Mouse (Mus musculus) forebrain, embryonic 13.5 days (tissue): ENCODE data around the gene Tubgcp6. TPM values are rescaled to one million over a fixed set of nuclear protein-coding genes. Genes with fewer than 3 reads are reported as not detected.

Source experiments
- ATAC-seq: fragments of 200-750 bp; cut with Nextera tagmentation; 2 replicates; pipeline ENCODE4 v1.8.0; 2017
- H3K27ac ChIP-seq: fragments of 300-500 bp; sonication (generic); 2 replicates; pipeline ENCODE4 v1.5.1; 2015; ENCODE audit warnings: inconsistent platforms, mild to moderate bottlenecking, moderate library complexity
- H3K27me3 ChIP-seq: fragments of 300-500 bp; sonication (generic); 2 replicates; pipeline ENCODE4 v1.6.1; 2015; ENCODE audit warnings: mild to moderate bottlenecking, inconsistent platforms
- H3K36me3 ChIP-seq: fragments of 300-500 bp; sonication (generic); 2 replicates; pipeline ENCODE4 v1.6.1; 2015; ENCODE audit warnings: mild to moderate bottlenecking, inconsistent platforms; ENCODE audit not compliant: poor library complexity, severe bottlenecking
- H3K4me1 ChIP-seq: fragments of 300-500 bp; sonication (generic); 2 replicates; pipeline ENCODE4 v1.6.1; 2015; ENCODE audit warnings: inconsistent platforms
- H3K4me2 ChIP-seq: fragments of 300-500 bp; sonication (generic); 2 replicates; pipeline ENCODE4 v1.6.1; 2015; ENCODE audit warnings: inconsistent platforms, mild to moderate bottlenecking, moderate library complexity
- H3K4me3 ChIP-seq: fragments of 300-500 bp; sonication (generic); 2 replicates; pipeline ENCODE4 v1.5.1; 2015; ENCODE audit warnings: mild to moderate bottlenecking, inconsistent platforms
- H3K9ac ChIP-seq: fragments of 300-500 bp; sonication (generic); 2 replicates; pipeline ENCODE4 v1.6.1; 2015; ENCODE audit warnings: mild to moderate bottlenecking, inconsistent platforms
- H3K9me3 ChIP-seq: fragments of 300-500 bp; sonication (generic); replicated peaks from 2 replicates; pipeline ENCODE4 v1.6.1; 2016; ENCODE audit warnings: inconsistent platforms
- WGBS: fragments of 180-500 bp; shearing (Covaris S2); methylation state at CpG from one replicate; pipeline ENCODE4 v1.1.7; 2015; 5-methylcytosine and 5-hydroxymethylcytosine counted together
- polyA plus RNA-seq: library from polyadenylated mRNA; unstranded; fragments of >200 nt; fragmentation: Nextera tagmentation; extraction: Ambion mirVana; gene quantifications from 2 replicates; pipeline ENCODE4 v1.2.1, GENCODE M21; 2015

Tubgcp6 gene
- polyA plus RNA-seq, 1 experiment from 2014 or later, result 16.8 TPM

DNA sequence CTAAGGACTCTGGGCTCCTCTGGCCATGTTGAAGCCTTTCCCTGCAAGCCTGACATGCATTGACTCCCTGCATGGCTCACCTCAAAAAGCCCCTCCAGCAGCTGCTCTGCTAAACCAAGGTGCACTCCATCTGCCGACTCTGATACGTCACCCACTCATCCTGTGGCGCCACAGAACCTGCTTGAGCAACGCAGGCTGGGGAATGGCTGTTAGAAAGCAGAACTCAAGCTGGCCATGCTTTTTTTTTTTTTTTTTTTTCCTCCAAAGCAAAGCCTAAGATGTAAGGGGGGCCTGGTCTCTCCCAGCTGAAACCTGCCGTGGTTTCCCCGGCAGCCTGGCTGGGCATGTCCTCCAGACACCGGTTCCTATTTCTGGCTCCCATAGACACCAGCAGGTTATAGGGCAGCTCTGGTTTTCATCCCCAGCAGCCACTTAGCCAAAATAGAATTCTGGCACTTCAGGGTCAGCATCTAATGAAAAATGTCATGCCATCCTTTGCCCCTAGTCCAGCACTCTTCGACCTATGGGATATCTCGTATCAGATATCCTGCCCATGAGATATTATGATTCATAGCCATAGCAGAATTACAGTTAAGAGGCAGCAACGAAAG is 48.8 kb downstream of the Tubgcp6 start:
- Histone ChIP-seq H3K4me2 (no peak overlapping the region), H3K9ac (no peak overlapping the region)
- no peak for ATAC-seq

DNA sequence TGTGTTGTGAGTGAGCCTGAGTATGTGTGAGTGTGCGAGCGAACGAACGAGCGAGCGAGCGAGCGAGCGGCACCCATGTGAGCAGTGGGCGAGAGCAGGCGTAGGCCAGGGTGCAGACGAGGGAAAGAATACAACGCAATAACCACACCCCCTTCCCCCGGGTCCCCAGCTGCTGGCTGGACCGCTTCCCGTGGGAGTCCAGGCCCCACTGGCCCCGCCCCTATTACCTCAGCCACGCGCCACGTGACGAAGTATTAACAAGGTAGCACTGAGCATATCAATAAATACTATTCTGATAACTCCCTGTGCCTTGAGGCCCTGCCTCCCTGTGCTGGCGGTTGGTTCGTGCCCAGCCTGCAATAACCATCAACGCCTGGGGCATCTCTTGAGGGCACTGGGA is 52.3 kb downstream of the Tubgcp6 start:
- Histone ChIP-seq H3K4me1 (peaks cover 10% of the 10 kb centered on the region), H3K9me3 (no peaks in the 10 kb centered on the region), H3K27ac (no peak overlapping the region), H3K27me3 (peaks cover 32% of the 10 kb centered on the region), H3K4me2 (no peak overlapping the region), H3K4me3 (no peak overlapping the region), H3K36me3 (peaks cover 14% of the 10 kb centered on the region; the same call in 1 of the 2 replicates), H3K9ac (no peak overlapping the region)
- ATAC-seq, result no peak
- WGBS, result 76% methylated on average over 24 of the region's 24 CpGs

More for the DNA sequence above, 48.8 kb downstream of the Tubgcp6 start:
- H3K36me3 ChIP-seq, result peaks cover 5% of the 10 kb centered on the region; the same call in 1 of the 2 replicates
- WGBS, result 86% methylated on average over 10 of the region's 10 CpGs
- H3K4me1 ChIP-seq, result peaks cover 34% of the 10 kb centered on the region
- no peak overlapping the region for H3K4me3 ChIP-seq
- no peaks in the 10 kb centered on the region for H3K9me3 ChIP-seq
- peaks cover under 1% of the 10 kb centered on the region; the same call in 1 of the 2 replicates for H3K27me3 ChIP-seq
- H3K27ac ChIP-seq, result no peak overlapping the region

DNA sequence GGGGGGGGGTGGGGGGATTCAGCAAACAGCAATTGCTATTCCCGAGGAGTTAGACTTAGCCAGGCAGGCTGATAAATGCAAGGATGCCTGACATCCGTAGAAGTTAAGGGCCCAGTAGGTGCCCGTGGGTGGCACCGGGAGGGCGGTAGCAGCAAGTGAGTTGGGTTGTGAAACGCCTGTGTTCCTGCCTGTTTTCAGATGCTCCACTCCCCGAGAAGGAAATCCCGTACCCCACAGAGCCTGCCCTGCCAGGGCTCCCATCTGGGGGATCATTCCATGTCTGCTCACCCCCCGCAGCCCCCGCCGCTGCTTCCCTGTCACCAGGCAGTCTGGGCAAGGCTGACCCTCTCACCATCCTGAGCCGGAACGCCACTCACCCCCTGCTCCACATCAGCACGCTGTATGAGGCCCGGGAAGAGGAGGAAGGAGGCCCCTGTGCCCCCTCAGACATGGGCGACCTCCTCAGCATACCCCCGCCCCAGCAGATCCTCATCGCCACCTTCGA is 53.5 kb downstream of the Tubgcp6 start:
- Histone ChIP-seq H3K36me3 (peaks cover 14% of the 10 kb centered on the region; the same call in 1 of the 2 replicates), H3K4me3 (no peak overlapping the region), H3K27ac (no peak overlapping the region), H3K27me3 (peaks cover 32% of the 10 kb centered on the region), H3K4me2 (no peak overlapping the region), H3K9ac (no peak overlapping the region), H3K9me3 (no peaks in the 10 kb centered on the region), H3K4me1 (no peaks in the 10 kb centered on the region)
- 81% methylated on average over 19 of the region's 19 CpGs for WGBS
- no peak for ATAC-seq

DNA sequence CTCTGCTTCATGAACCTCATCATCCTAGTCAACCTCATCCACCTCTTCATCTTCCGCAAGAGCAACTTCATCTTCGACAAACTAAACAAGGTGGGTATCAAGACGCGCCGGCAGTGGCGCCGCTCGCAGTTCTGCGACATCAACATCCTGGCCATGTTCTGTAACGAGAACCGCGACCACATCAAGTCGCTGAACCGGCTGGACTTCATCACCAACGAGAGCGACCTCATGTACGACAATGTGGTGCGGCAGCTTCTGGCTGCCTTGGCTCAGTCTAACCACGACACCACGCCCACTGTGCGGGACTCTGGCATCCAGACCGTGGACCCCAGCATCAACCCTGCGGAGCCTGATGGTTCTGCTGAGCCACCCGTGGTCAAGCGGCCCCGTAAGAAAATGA is 54.7 kb downstream of the Tubgcp6 start:
- Histone ChIP-seq H3K36me3 (peaks cover 14% of the 10 kb centered on the region; the same call in 1 of the 2 replicates), H3K4me2 (no peak overlapping the region), H3K4me1 (no peaks in the 10 kb centered on the region), H3K9me3 (no peaks in the 10 kb centered on the region), H3K9ac (no peak overlapping the region), H3K27me3 (peaks cover 32% of the 10 kb centered on the region), H3K27ac (no peak overlapping the region), H3K4me3 (no peak overlapping the region)
- no peak for ATAC-seq
- WGBS, result 58% methylated on average over 26 of the region's 26 CpGs

DNA sequence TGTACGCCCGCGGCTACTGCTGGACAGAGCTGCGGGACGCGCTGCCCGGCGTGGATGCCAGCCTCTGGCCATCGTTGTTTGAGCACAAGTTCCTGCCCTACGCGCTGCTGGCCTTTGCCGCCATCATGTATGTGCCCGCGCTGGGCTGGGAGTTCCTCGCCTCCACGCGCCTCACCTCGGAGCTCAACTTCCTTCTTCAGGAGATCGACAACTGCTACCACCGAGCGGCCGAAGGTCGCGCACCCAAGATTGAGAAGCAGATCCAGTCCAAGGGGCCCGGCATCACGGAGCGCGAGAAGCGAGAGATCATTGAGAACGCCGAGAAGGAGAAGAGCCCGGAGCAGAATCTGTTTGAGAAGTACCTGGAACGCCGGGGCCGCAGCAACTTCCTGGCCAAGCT is 55.3 kb downstream of the Tubgcp6 start:
- Histone ChIP-seq H3K9ac (no peak overlapping the region), H3K27me3 (peaks cover 32% of the 10 kb centered on the region)
- WGBS, result 44% methylated on average over 35 of the region's 35 CpGs

DNA sequence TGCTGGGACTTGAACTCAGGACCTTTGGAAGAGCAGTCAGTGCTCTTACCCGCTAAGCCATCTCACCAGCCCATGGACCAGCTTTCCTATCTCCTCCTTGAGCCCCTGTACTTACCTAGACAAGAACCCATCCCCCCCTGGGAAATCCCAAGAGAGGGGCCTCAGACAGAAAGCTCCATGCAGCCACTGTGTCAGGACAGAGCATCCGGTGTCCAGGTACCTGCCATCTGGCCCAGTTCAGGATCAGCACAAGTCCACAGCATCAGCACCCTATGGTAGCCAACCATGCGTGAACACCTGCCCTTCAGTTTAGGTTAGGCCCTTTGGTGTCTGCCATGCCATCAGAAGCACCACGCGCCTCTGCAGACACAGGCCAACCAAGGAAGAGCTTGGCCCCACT is 58.0 kb downstream of the Tubgcp6 start:
- WGBS, result 91% methylated on average over 5 of the region's 5 CpGs
- Histone ChIP-seq H3K27me3 (peaks cover 32% of the 10 kb centered on the region), H3K4me1 (peaks cover 9% of the 10 kb centered on the region), H3K27ac (no peak overlapping the region), H3K36me3 (peaks cover 13% of the 10 kb centered on the region; the same call in 1 of the 2 replicates), H3K9ac (no peak overlapping the region), H3K4me2 (no peak overlapping the region), H3K4me3 (no peak overlapping the region), H3K9me3 (no peaks in the 10 kb centered on the region)
- ATAC-seq, result no peak

More for the DNA sequence above, 55.3 kb downstream of the Tubgcp6 start:
- H3K4me2 ChIP-seq, result 0 out of 2 replicates have a peak overlapping the region, but pooled peaks have one; percentile 5
- H3K36me3 ChIP-seq, result peaks cover 14% of the 10 kb centered on the region; the same call in 1 of the 2 replicates
- no peaks in the 10 kb centered on the region for H3K9me3 ChIP-seq
- no peak overlapping the region for H3K27ac ChIP-seq
- H3K4me1 ChIP-seq, result no peaks in the 10 kb centered on the region
- H3K4me3 ChIP-seq, result no peak overlapping the region
- no peak for ATAC-seq

DNA sequence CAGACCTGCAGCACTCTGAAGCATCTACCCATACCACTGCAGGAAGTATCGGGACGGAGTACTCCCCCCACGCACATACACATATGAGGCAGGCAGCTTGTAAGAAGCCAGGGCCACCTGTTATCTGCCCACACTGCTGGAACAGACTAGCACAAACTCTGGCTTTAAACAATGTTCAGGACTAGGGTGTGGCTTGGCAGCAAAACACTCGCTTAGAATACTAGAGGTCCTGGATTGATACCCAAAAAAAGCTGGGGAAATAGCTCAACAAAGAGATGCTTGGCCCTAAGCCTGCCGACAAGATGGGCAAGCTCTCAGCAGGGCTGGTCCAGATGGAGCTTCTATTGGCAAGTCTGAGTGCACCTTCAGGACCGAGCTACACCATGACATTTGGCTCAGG is 59.4 kb downstream of the Tubgcp6 start:
- H3K27me3 ChIP-seq, result peaks cover 33% of the 10 kb centered on the region
- no peak overlapping the region for H3K4me3 ChIP-seq
- no peaks in the 10 kb centered on the region for H3K9me3 ChIP-seq
- peaks cover 16% of the 10 kb centered on the region for H3K4me1 ChIP-seq
- H3K9ac ChIP-seq, result no peak overlapping the region
- no peak overlapping the region for H3K27ac ChIP-seq
- H3K36me3 ChIP-seq, result peaks cover 9% of the 10 kb centered on the region; the same call in 1 of the 2 replicates
- H3K4me2 ChIP-seq, result no peak overlapping the region
- ATAC-seq, result no peak
- 79% methylated on average over 6 of the region's 6 CpGs for whole genome bisulfite sequencing

DNA sequence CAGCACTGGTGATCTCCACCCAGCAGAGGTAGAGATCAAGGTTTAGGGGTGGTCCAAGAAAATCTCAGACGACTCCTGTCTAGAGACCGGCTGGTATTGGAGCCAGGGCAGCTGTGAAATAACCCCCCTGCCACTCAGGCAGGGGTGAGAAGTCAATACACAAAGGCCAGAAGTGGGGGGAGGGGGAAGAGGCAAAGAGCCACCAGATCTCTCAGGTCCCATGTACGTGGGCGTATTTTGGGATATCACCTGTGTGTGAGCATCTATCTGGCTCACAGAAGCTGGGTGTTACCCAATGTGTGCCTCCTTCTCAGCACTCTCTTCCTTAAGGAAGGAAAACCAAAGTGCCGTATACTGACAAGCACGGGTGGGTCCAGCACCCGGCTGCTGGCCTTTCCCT is 59.9 kb downstream of the Tubgcp6 start:
- H3K27ac ChIP-seq, result no peak overlapping the region
- 82% methylated on average over 7 of the region's 7 CpGs for WGBS
- no peak for ATAC-seq
- peaks cover 16% of the 10 kb centered on the region for H3K4me1 ChIP-seq
- H3K9ac ChIP-seq, result no peak overlapping the region
- no peak overlapping the region for H3K4me2 ChIP-seq
- H3K9me3 ChIP-seq, result no peaks in the 10 kb centered on the region
- H3K4me3 ChIP-seq, result no peak overlapping the region
- H3K36me3 ChIP-seq, result peaks cover 4% of the 10 kb centered on the region; the same call in 1 of the 2 replicates
- H3K27me3 ChIP-seq, result peaks cover 33% of the 10 kb centered on the region

DNA sequence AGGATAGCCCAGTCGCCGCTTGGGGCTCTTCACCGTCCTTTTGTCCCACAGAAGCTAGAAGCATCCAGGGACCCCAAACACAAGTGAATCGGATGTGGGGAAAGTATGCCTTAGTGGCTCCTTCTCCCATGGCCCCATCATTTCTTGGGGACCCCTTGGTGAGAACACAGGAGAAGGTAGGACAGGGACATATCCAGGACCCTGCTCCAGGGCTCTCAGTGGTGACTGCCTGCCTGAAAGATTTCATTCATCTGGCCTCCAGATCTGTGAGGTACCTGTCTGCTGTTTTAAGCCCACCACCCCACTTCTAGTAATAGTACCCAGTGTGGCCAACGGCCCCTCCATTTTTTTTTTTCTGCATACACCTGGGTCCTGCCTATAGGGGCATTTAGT is 60.4 kb downstream of the Tubgcp6 start:
- Histone ChIP-seq H3K9me3 (no peaks in the 10 kb centered on the region), H3K4me1 (peaks cover 16% of the 10 kb centered on the region), H3K4me2 (no peak overlapping the region), H3K27ac (no peak overlapping the region), H3K9ac (no peak overlapping the region), H3K36me3 (no peaks in the 10 kb centered on the region), H3K27me3 (peaks cover 32% of the 10 kb centered on the region), H3K4me3 (no peak overlapping the region)
- WGBS, result 90% methylated on average over 5 of the region's 5 CpGs
- ATAC-seq, result no peak

DNA sequence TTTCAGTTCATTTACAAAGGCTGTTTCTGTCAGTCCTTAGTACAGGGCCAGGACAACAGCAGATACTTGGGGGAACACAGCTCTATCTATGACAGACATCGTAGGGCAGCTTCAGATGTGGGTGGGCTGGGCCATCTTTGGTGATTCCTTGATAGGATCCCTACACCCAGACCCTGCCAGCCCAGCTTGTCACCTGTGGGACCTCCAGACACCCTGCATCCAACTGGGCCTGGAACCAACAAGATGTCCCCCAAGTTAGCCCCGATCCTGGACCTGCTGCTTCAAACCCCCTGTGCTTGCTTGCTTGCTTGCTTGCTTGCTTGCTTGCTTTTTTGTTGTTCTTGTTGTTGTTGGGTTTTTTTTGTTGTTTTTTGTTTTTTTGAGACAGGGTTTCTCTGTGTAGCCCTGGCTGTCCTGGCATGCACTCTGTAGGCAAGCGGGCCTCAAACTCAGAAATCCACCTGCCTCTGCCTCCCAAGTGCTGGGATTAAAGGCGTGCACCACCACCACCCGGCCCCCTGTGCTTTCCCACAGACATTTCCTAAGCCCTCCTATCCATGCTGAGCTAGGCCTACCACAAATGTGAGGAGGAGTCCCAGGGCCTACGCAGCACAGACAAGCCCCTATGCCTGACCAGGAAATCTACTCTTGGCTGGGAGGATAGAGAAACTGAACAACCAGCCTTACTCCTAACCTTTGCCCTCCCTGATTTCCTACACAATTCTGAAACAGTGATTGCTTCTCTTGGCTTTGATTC is 61.0 kb downstream of the Tubgcp6 start:
- H3K4me3 ChIP-seq, result no peak overlapping the region
- no peak overlapping the region for H3K27ac ChIP-seq
- no peaks in the 10 kb centered on the region for H3K9me3 ChIP-seq
- no peak overlapping the region for H3K4me2 ChIP-seq
- no peaks in the 10 kb centered on the region for H3K36me3 ChIP-seq
- no peak for ATAC-seq
- H3K9ac ChIP-seq, result no peak overlapping the region
- peaks cover 16% of the 10 kb centered on the region for H3K4me1 ChIP-seq
- peaks cover 26% of the 10 kb centered on the region for H3K27me3 ChIP-seq
- WGBS, result 87% methylated on average over 6 of the region's 6 CpGs

DNA sequence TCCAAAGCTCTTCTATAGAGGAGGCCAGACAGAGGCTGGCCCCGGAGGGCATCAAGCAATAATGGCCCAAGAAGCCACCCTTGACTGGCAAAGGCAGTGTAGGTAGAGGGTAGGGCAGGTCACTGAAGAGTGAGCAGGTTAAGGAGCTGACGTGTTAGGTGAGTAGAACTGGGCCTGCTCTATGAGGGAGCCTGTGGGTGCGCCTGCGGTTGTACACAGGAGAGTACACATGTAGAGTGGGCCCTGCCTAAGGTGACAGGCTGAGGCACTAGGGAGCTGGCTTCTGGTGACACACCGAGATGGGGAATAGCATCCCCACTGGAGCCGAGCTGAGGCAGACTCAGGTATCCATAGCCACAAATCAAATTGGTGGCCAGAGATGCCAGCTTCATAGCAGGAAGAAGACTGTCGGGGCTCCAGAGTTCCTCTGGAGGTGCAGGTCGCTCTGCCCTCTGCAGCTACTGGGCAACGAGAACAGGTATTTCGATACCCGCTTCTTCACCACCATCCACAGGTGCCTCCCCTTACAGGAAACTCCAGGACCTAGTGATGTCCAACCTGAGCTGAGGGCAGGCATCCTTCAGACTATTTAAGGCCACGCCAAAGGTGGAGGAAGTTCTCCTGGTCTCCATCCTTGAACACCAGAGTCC is 62.0 kb downstream of the Tubgcp6 start:
- Histone ChIP-seq H3K4me3 (peak overlapping the region; percentile 69), H3K4me1 (peaks cover 16% of the 10 kb centered on the region), H3K27ac (no peak overlapping the region), H3K9me3 (no peaks in the 10 kb centered on the region), H3K36me3 (no peaks in the 10 kb centered on the region), H3K9ac (peak overlapping the region; percentile 82), H3K4me2 (peak overlapping the region; percentile 94), H3K27me3 (peaks cover 16% of the 10 kb centered on the region; the same call in 1 of the 2 replicates)
- 88% methylated on average over 12 of the region's 12 CpGs for WGBS
- 0 out of 2 replicates have a peak, but pooled peaks have one; percentile 9 for ATAC-seq
